Mouse (Mus musculus): ENCODE data around the gene Anxa3.

Anxa3 gene

DNA sequence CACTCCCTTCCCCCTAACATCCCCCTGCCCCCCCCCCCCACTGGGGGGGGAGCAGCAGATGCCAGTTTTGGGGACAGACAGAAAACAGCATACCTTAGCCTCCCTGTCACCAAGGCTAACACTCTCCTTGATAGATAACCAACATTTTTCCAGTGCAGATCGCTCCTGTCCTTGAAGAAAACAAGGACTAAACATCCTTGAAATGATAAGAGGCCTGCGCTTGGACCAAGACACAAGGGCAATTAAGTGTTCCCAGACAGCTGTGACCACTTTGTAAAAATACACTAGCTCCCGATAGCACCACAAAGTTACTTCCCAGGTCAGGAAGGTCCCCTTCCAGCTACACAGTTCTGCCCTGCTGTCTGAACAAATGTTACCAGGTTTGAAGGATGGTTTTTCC, 55.2 kb downstream of the Anxa3 start:
- DNase-seq = no peak

DNA sequence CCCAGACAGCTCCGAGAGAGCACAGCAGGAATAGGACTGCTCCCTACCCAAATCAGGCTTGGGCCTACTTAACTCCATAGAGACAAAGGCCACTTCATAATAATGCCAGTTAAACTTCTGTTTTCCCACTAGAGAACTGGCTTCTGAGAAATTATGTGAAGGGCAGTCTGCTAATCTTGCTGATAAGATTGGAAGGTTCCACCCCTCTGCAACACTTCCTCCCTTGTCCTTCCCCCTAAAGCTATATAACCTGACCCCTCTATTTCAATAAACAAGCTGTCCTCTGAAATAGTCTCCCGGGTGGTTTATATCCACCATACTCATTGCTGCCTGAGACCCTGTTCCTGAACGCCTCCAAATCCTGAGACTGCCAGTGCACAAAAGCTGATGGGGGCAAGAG, 56.1 kb downstream of the Anxa3 start:
- no peak for DNase-seq

DNA sequence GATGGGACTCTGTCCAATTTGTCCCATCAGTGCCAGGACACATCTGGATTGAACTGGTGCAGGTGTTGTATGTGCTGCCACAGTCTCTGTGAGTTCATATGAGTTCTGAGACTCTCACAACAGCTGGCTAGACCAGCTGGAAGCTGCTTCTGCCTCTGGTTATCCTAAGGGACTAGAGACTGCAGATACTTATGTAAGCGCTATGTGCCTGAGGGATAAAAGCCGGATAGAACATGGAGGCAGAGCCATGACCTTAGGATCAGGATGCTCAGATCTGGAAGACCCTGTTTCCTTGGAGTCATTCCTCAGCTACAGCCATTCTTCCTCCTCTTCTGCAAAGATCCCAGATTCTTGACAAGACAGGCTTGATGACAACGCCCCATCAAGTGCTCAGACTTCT, 60.3 kb downstream of the Anxa3 start:
- no peak for DNase-seq

DNA sequence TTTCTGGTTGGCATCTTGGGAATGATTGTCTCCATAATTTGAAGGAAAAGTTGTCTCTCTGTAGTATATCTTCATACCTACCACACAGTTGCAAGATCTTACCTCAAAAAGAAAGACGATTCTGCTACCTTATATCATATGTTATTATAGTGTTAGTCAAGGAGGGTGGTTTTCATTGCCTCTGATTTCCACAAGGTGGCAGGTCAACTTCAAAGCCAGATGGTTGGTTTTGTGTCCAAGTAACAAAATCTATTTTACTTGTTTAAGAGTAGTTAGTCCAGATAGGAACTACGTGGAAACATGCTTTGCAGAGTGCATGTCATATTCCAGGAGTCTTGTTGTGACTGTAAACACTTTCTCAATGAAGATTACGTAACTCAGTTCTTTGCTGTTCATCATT, 61.2 kb downstream of the Anxa3 start:
- DNase-seq = no peak

DNA sequence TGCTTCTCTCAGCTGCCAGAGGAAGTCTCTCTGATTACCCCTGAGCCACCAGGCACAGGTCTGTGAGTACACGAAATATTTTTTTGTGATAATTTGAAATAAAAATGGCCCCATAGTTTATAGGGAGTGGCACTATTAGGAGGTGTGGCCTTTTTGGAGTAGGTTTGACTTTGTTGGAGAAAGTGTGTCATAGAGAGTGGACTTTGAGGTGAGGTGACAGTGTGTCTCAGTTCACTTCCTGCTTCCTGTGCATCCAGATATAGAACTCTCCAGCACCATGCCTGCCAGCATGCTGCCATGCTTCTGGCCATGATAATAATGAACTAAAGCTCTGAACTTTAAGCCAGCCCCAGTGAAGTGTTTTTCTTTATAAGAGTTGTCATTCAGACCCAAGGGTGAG, 66.8 kb downstream of the Anxa3 start:
- DNase-seq = no peak

DNA sequence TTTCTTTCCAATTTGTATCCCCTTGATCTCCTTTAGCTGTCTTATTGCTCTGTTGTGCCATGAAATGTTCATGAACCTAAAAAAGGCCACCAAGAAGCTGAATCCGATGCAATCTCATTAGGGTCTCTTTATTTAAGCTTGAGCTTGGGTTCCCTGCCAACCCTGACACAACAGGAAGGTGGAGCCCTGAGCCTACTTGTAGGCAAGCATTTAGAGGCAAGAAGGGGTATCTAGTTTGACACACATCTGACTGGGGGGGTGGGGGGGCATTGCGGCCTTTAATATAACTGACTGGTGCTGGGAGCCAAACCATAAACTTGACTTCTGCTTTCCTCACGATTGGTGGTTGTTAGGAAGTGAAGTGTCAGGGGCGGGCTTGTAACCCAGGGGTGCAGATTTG, 74.0 kb downstream of the Anxa3 start:
- DNase-seq = peak; percentile 12 to 48

DNA sequence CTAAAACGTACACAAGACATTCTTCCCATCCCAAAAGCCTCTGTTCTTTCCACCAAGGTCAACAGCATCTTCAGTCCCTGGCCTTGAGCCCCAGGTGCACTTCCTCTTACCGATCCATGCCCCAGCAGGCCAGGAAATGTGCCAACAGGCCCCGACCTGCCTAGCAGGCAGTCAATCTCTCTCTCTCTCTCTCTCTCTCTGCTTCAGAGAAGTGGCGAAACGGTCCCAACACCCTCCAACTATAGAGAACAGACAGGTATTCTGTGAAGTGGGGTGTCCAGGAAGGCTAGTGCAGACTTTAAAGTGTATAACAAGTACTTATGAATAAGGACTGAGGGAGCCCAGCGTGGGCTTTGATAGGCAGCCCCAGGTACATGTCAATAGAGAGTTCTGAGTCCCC, 75.8 kb downstream of the Anxa3 start:
- DNase-seq = peak; percentile 44 to 58

DNA sequence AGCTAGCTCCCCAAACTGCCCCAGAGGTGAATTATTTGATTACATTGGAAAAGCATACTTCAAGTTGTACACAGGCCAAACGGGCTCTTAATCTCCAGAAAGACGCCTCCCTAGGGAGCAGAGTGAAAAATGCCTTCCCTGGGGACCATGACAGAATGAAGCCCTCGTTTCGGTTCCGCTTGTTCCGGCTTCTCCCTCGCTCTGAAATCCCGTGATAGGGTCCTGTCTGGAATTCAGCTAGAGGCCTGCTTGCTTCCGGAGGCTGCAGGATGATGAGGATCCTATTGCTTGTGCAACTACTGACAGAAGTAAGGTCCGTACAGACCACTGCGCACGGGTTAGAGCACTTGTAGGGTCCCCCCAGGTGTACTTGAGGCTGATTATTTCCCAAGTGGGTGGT, 77.9 kb downstream of the Anxa3 start:
- no peak for DNase-seq

DNA sequence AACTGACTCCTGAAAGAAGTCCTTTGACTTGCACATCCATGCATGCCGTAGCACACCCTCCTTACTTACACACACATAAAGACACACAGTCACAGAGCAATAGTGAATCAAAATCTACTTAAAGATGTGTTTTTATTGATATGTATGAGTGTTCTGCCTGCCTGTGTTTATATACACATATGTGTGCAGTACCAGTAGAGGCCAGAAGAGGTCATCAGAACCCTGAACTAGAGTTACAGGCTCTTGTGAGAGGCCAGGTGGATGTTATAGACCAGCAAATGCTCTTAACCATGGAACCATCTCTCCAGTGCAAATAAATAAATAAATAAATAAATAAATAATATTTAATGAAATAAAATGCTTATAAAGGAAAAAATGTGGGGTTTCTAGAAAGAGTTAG, 85.0 kb downstream of the Anxa3 start:
- DNase-seq = no peak

DNA sequence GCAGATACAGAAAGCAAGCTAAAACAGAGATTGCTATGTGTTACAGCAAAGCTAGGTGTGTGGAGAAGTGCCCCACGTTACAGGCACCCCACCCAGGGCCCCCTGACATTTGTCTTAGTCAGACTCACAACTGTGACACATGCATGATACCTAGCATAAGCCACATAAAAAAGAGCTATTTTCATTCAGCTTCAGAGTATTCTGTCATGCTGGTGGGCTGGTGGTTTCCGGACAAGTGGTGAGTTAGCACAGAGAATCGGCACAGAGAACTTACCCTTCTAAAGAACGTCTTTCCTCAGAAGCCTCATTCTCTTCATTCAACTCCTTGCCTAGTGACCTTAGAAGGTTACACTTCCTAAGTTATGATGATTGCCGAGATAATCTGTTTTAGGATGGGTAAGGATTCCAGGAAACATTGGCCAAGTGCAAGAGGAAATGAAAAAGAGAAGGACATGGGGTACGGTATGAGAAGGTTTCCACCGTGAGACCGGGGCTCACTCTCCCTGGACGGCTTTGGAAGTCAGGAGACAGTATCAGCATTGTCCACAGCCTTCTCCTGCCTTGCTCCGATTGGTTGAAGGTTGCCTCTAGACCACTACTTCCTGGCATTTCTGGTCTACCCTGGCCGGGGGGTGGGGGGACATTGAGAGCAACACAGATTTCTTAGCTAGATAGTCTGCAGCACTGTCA, 85.9 kb downstream of the Anxa3 start:
- DNase-seq = no peak

DNA sequence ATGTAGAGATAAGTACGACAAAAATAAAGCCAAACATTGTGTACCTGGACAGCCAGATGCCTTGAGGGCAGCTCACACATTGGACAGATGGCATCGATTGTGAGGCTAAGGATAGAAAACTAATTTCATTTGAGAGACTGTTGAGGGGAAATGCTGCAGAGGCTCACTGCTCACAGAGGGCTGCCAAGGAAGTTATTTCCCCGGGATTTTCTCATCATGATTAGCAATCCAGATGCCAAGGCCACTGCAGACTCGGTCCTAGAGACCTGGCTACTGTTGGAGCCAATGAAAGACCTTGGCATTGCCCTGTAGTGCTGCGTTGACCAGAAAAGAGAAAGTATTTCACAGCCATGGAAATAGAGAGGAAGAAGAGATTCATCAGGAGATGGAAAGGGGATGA, 87.1 kb downstream of the Anxa3 start:
- no peak for DNase-seq

DNA sequence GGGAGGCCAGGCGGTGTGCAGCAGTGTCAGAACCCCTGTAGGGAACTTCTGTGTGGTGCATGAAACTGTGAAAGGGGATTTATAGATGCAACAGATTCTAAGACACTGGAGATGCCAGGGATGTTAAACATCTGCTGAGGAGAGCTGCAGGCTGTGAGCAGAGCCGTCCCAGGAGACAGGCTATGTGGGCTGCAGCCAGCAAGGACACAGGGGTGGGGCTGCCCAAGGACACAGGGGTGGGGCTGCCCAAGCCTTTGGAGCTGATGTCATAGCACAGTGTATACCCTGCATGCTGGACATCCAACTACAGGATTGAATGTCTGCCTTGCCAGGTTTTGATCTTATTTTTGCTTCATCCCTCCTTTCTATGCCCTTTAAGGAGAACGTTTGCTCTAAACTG, 88.0 kb downstream of the Anxa3 start:
- DNase-seq = no peak

DNA sequence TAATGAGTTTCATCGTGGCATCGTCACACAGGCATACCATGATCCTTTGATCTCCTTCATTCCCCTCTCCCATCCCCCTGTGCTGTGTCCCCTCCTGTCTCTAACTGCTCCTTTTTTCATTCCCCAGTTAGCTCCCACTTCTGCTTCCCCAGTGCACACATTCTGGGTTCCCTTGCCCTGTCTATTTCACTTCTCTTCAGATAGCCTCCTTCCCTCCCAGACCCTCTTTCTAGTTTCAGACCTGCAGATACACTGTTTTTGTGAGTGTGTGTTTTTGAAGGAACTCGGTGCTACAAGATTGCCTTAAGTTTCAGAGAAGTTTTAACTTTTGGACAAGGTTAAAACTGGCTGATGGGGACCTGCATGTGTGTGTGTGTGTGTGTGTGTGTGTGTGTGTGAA, 88.5 kb downstream of the Anxa3 start:
- no peak for DNase-seq

DNA sequence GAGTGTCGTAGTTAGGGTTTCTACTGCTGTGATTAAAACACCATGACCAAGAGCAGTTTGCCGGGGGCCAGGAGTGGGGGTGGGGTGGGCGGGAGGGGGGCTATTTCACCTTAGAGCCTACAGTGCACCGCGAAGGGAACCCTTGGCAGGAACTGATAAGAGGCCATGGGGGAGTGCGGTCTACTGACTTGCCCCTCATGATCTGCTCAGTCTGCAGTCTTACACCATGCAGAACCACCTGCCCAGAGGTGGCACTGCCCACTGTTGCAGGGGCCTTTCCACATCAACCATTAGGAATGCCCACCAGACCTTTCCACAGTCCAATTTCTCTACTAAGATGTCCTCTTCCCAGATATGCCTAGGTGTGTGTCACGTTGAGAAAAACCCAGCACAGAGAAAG, 92.1 kb downstream of the Anxa3 start:
- no peak for DNase-seq

DNA sequence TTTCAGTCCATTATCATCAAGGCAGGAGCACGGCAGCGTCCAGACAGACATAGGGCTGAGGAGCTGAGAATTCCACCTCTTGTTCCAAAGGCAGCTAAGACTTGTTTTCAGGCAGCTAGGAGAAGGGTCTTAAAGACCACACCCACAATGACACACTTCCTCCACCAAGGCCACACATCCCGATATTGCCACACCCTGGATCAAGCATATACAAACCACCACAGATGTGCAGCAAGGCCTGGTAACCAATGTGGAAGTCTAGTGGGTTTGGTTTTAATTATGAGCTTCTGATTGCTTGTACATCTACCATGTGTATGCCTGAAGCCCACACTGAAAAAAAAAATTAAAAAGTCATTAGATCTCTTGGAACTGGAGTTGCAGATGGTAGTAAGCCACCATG, 95.3 kb downstream of the Anxa3 start:
- no peak for DNase-seq

DNA sequence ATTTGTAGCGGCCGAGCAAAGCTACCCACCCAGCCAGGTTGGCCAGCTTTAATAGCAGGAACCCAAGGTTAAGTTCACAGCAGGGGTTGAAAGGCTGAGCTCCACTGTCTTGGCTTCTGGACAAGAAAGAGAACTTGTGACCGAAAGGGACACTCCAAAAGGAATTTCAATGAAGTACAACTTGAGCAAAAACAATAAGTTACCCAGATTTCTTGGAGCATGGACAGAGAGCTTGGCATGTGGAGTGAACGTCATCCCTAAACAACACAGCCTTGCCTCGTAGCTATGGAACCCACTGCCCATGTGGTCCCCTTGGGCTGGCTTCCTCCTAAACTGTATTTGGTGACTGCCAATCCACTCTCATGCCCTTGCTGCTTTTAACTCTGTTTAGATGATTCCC, 97.2 kb downstream of the Anxa3 start:
- no peak for DNase-seq
